Mouse (Mus musculus): ENCODE data around the gene Gstk1.

Gene Gstk1

DNA sequence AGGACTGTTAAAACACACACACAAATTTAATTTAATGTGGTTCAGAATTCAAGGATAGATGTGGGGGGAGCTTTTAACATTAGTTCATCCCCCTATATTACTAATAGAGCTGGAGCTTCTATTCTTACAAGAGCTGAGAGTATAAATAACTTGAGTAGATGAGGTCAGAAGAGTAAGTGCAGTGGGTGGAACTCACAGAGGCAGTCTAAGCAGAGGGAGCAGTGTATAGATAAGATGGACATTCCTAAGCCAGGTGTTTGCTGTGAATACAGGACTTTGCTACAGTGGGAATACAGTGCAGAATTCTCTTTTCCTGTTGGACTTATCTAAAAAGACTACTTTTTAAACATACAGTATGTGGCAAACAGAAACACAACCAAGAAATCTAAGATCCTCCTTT lies 25.1 kb downstream of the Gstk1 start:
- no peak for DNase-seq

DNA sequence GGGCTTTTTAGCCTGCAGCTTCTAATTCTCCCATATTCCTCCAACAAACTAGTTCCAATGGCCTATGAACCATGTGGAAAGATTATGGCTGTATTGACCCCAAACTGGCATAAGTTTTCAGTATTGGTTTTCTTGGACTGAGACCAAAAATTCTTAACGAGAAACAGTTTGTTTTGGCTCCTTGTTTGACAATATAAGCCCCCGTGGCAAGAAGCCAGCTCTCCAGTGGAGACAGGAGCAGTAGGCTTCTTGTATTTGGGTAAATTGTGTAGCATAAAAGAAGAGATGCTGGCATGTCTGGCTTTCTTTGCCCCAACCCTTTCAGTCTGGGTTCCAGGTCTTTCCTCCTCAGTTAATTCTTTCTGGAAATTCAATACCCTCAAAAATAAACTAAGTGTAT lies 30.4 kb downstream of the Gstk1 start:
- DNase-seq: peak; percentile 73

GRCm38 (mm10) chr6:42282865-42283528 lies 37.3 kb downstream of the Gstk1 start:
- DNase-seq: no peak

- no peak for DNase-seq
These were observed 40.7 kb downstream of the Gstk1 start, which contains the start of gene Clcn1 for GRCm38 (mm10) chr6:42286448-42286847. TSS of gene Clcn1 (plus strand) at chr6:42286685.

DNA sequence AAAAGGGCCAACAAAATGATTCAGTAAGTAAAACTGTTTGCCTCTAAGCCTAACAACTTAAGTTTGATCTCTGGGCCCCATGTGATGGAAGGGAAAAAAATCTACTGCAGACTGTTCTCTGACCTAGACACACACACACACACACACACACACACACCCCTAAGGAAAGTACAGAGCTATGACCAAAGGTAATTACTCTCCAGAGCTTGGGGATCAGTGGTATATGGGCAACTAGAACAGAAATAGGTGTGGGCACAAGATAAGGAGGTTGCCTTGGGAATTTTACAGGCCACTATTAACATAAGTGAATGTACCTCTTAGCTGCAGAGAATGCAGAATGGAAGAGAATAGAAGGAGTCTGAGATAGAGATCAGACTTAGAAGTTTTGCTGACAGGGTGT lies 41.8 kb downstream of the Gstk1 start:
- DNase-seq: no peak

DNA sequence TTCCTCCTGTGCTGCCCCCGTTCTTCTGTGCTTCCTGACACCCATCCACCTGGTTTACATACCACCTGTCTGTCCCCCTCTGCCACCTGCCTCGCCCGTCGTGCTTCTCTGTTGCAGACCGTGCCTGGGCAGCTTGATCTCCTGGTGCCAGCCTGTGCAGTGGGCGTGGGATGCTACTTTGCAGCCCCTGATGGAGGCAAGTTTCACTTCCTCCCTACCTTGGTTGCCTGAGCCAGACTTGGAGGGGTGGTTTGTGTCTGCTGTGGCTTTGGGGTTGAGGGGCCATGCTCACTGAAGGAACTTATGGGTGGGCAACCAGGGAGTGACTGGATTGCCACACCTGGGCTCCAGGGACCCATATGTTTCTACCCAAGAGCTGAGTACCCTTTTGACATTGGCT lies 47.6 kb downstream of the Gstk1 start:
- no peak for DNase-seq

GRCm38 (mm10) chr6:42295549-42296094 lies 49.9 kb downstream of the Gstk1 start:
- no peak for DNase-seq

DNA sequence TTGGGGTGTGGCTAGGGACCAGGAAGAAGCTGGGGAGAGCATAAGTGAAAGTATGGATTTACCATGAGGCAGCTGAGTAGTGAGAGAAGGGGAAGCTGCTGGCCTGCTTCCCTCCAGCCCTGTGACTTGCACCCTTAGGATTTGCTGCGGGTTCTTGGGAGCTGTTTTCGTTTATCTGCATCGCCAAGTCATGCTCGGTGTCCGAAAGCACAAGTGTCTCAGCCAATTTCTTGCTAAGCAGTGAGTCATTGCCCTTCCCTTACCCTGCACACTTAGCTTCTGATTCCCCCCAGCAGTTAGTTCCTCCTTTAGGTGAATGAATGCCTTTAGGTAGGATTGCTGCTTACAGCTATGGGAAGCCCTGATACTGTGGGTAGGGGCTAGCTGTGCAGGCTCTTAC lies 53.6 kb downstream of the Gstk1 start:
- DNase-seq: no peak
